Mouse (Mus musculus) limb, embryonic 13.5 days (tissue): Measurements from ENCODE around the gene Ube2h. TPM values are rescaled to one million over a fixed set of nuclear protein-coding genes. Genes with fewer than 3 reads are reported as not detected.

ENCODE experiments used
- ATAC-seq: fragments of 200-750 bp; cut with Nextera tagmentation; 2 replicates; pipeline ENCODE4 v1.8.0; 2017; ENCODE audit warnings: low read depth, moderate number of reproducible peaks, moderate TSS enrichment; ENCODE audit not compliant: low FRiP score
- H3K27ac ChIP-seq: fragments of 300-500 bp; sonication (generic); 2 replicates; pipeline ENCODE4 v1.5.1; 2015; ENCODE audit warnings: inconsistent platforms, mild to moderate bottlenecking, moderate library complexity
- H3K27me3 ChIP-seq: fragments of 300-500 bp; sonication (generic); 2 replicates; pipeline ENCODE4 v1.6.1; 2015; ENCODE audit warnings: mild to moderate bottlenecking, inconsistent platforms
- H3K36me3 ChIP-seq: fragments of 300-500 bp; sonication (generic); 2 replicates; pipeline ENCODE4 v1.6.1; 2015; ENCODE audit warnings: inconsistent platforms, mild to moderate bottlenecking, moderate library complexity
- H3K4me1 ChIP-seq: fragments of 300-500 bp; sonication (generic); 2 replicates; pipeline ENCODE4 v1.6.1; 2015; ENCODE audit warnings: inconsistent platforms
- H3K4me2 ChIP-seq: fragments of 300-500 bp; sonication (generic); replicated peaks from 2 replicates; pipeline ENCODE4 v1.6.1; 2015; ENCODE audit warnings: inconsistent platforms, mild to moderate bottlenecking, moderate library complexity
- H3K4me3 ChIP-seq: fragments of 300-500 bp; sonication (generic); 2 replicates; pipeline ENCODE4 v1.5.1; 2015; ENCODE audit warnings: moderate library complexity, mild to moderate bottlenecking, inconsistent platforms
- H3K9ac ChIP-seq: fragments of 300-500 bp; sonication (generic); 2 replicates; pipeline ENCODE4 v1.6.1; 2015; ENCODE audit warnings: mild to moderate bottlenecking, inconsistent platforms
- H3K9me3 ChIP-seq: fragments of 300-500 bp; sonication (generic); 2 replicates; pipeline ENCODE4 v1.6.1; 2016; ENCODE audit warnings: inconsistent platforms
- WGBS: fragments of 180-500 bp; shearing (Covaris S2); methylation state at CpG from one replicate; pipeline ENCODE4 v1.1.7; 2015; 5-methylcytosine and 5-hydroxymethylcytosine counted together
- microRNA counts: library from miRNA; unstranded; fragments of <30 nt; microRNA quantifications from one replicate; lab custom pipeline; 2016
- microRNA-seq: library from miRNA; unstranded; fragments of <30 nt; microRNA quantifications from one replicate; pipeline ENCODE4, GENCODE M21; 2016
- polyA plus RNA-seq: library from polyadenylated mRNA; unstranded; fragments of >200 nt; fragmentation: Nextera tagmentation; extraction: Ambion mirVana; gene quantifications from 2 replicates; pipeline ENCODE4 v1.2.1, GENCODE M21; 2015

Gene Ube2h
- polyA plus RNA-seq, 1 experiment from 2014 or later, result 45.9 TPM

DNA sequence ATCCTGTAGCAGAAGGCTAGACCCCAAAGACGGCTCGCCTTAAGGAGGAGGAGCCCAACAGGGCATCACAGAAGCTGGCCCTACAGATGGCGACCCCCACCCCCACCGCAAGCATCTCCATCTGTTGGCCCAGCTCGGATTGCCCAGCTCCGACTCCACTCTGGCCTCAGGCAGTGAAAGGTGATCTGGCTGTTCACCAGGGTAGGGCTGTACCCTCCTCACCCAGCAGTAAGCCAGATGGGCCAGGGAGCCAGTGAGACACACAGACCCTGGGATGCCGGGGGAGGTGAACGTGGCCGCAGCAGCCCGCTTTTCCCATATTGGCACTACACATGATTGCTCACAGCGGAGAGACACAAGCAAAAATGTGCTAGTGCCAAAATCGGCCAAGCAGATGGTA is 135.2 kb downstream of the Ube2h start:
- Histone ChIP-seq H3K4me1 (peaks cover 53% of the 10 kb centered on the region), H3K4me3 (no peak overlapping the region), H3K27ac (no peak overlapping the region), H3K4me2 (no peak overlapping the region), H3K36me3 (no peaks in the 10 kb centered on the region), H3K9me3 (no peaks in the 10 kb centered on the region), H3K27me3 (peaks cover 62% of the 10 kb centered on the region), H3K9ac (no peak overlapping the region)
- ATAC-seq, result no peak
- WGBS, result 33% methylated on average over 12 of the region's 12 CpGs

DNA sequence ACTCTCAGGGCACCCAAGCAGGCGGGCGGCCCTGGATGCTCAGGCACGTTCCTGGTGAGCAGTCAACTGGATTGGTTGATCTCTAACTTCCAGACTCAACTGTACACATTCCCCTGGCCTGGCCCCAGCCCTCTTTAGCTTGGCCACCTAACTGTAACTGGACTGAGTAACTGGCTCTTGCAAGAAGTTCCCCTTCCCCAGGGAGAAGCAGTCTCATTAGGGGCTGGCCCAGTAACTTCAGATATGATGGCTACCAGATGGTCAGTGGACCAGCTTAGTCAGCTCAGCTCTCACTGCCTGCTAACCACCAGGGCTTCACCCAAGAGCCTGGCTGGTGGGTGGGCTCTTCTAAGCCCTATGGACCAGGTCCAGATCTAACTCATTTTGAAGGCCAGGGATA is 136.1 kb downstream of the Ube2h start:
- H3K27me3 ChIP-seq, result peaks cover 53% of the 10 kb centered on the region
- H3K36me3 ChIP-seq, result no peaks in the 10 kb centered on the region
- WGBS, result 83% methylated on average over 3 of the region's 3 CpGs
- H3K9me3 ChIP-seq, result no peaks in the 10 kb centered on the region
- no peak overlapping the region for H3K27ac ChIP-seq
- H3K4me1 ChIP-seq, result peaks cover 44% of the 10 kb centered on the region
- no peak overlapping the region for H3K4me2 ChIP-seq
- H3K9ac ChIP-seq, result no peak overlapping the region
- ATAC-seq, result no peak
- H3K4me3 ChIP-seq, result no peak overlapping the region

DNA sequence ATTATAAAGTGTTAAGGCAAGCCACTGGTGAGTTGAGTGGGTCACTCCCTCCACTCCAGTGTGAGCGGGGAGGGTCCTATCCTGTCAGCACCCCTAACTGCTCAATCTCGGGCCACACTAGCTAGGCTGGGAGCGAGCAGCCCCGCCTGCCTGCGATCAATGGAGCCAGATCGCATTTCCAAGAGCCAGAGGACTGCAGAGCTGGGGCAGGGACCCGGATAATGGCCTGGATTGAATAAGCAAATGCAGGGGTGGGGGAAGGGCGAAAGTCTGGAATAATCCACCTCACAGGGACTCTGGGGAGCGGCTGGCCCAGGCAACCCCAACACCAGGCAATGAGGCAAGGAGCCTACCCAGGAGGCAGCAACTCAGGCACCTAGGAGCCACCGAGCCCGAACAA is 137.1 kb downstream of the Ube2h start:
- Histone ChIP-seq H3K9me3 (no peaks in the 10 kb centered on the region), H3K4me3 (no peak overlapping the region), H3K27ac (no peak overlapping the region), H3K9ac (peak overlapping the region; percentile 19; the same call in 1 of the 2 replicates), H3K4me1 (peaks cover 39% of the 10 kb centered on the region), H3K36me3 (no peaks in the 10 kb centered on the region), H3K4me2 (no peak overlapping the region), H3K27me3 (peaks cover 48% of the 10 kb centered on the region)
- WGBS, result 22% methylated on average over 11 of the region's 11 CpGs
- peak; percentile 8; the same call in 1 of the 2 replicates for ATAC-seq

DNA sequence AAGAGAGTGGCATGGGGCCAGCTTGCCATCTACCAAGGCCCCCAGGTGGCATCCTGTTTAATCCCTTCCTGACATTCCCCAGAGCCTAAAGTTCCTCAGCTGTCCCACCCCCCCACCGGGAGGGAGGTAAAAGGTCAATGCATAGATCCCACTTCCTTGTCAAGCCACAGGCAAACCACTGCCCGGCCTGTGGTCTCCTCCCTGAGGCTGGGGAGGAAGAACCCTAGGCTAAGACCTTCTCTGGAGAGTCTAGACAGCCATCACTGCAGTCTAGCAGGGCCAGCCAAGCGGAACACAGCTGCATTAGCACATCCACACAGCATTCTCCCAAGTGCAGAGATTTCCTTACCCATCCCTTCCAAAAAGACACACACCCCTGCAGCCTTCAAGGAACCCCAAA is 138.0 kb downstream of the Ube2h start:
- Histone ChIP-seq H3K4me3 (no peak overlapping the region), H3K9me3 (no peaks in the 10 kb centered on the region), H3K27ac (no peak overlapping the region), H3K27me3 (peaks cover 40% of the 10 kb centered on the region), H3K4me1 (peaks cover 42% of the 10 kb centered on the region), H3K9ac (no peak overlapping the region), H3K4me2 (no peak overlapping the region), H3K36me3 (no peaks in the 10 kb centered on the region)
- ATAC-seq, result no peak
- WGBS, result 62% methylated on average over 3 of the region's 3 CpGs

- Histone ChIP-seq H3K36me3 (no peaks in the 10 kb centered on the region), H3K27ac (no peak overlapping the region), H3K9me3 (no peaks in the 10 kb centered on the region), H3K27me3 (peaks cover 6% of the 10 kb centered on the region), H3K4me1 (peaks cover 13% of the 10 kb centered on the region), H3K9ac (no peak overlapping the region), H3K4me2 (no peak overlapping the region), H3K4me3 (no peak overlapping the region)
- WGBS, result 49% methylated on average over 7 of the region's 7 CpGs
- ATAC-seq, result no peak
These were observed 142.2 kb downstream of the Ube2h start for GRCm38 (mm10) chr6:30162091-30162490.

GRCm38 (mm10) chr6:30161618-30162017 is 142.7 kb downstream of the Ube2h start:
- H3K4me1 ChIP-seq, result peaks cover 10% of the 10 kb centered on the region
- WGBS, result 65% methylated on average over 2 of the region's 2 CpGs
- ATAC-seq, result no peak
- no peak overlapping the region for H3K4me2 ChIP-seq
- no peaks in the 10 kb centered on the region for H3K9me3 ChIP-seq
- H3K27me3 ChIP-seq, result peaks cover 6% of the 10 kb centered on the region
- no peak overlapping the region for H3K4me3 ChIP-seq
- no peak overlapping the region for H3K27ac ChIP-seq
- no peak overlapping the region for H3K9ac ChIP-seq
- no peaks in the 10 kb centered on the region for H3K36me3 ChIP-seq

MicroRNA genes within 50 kb of the gene (microRNA counts, 519-probe panel; counts per million panel counts)
- microRNA mmu-miR-182 (lab: Ali Mortazavi, UCI) (2,211 counts per million, percentile 30 among the panel's probes with 10 or more counts), microRNA mmu-miR-183 (lab: Ali Mortazavi, UCI) (3,398 counts per million, percentile 60 among the panel's probes with 10 or more counts), microRNA mmu-miR-96 (lab: Ali Mortazavi, UCI) (3,960 counts per million, percentile 75 among the panel's probes with 10 or more counts)

Small RNA genes lying within 50 kb of the gene (microRNA-seq; reads per million reads assigned to microRNA genes)
- gene Mir182, result 1,963 reads per million, percentile 82 among the genes with 10 or more reads in this experiment
- gene Mir183, result 2,383 reads per million, percentile 84 among the genes with 10 or more reads in this experiment
- gene Mir96, result 836 reads per million, percentile 74 among the genes with 10 or more reads in this experiment

Other genes with a start within 250 kb of the Ube2h start
- 77.7 and 83.9 TPM in 2 replicates for gene Zc3hc1, start 86.5 kb upstream of the Ube2h start, polyA plus RNA-seq
- gene Klhdc10, start 97.3 kb upstream of the Ube2h start, polyA plus RNA-seq, result 29.4 and 31.7 TPM in 2 replicates
- gene Tmem209, start 205.2 kb upstream of the Ube2h start, polyA plus RNA-seq, result 34.7 and 34.9 TPM in 2 replicates
- 0.22 and 0.34 TPM in 2 replicates for gene Ssmem1, start 205.3 kb upstream of the Ube2h start, polyA plus RNA-seq
- gene Cpa2, start 237.0 kb upstream of the Ube2h start, polyA plus RNA-seq, result 10.4 and 11.1 TPM in 2 replicates